Mouse (Mus musculus) thymus, adult 2 months (tissue): ENCODE results near the gene Lhx9.

Experiments used
- CTCF ChIP-seq: fragments of 200-500 bp; IDR thresholded peaks from 2 replicates; pipeline ENCODE4 v1.5.1; 2012; ENCODE audit warnings: mild to moderate bottlenecking, control low read depth, low read length, moderate library complexity, borderline replicate concordance; ENCODE audit not compliant: control insufficient read depth, poor library complexity, insufficient read depth; ENCODE audit errors: extremely low read depth
- POLR2A ChIP-seq: fragments of 200-500 bp; IDR thresholded peaks from 2 replicates; pipeline ENCODE4 v1.6.1; 2012; ENCODE audit warnings: mild to moderate bottlenecking, low read length, control low read depth, moderate library complexity; ENCODE audit not compliant: control insufficient read depth, poor library complexity, insufficient read depth; ENCODE audit errors: extremely low read depth

- TF ChIP-seq CTCF = no peak
- no peak for TF ChIP-seq POLR2A
Measured at GRCm38 (mm10) chr1:138839809-138840430, 8.5 kb downstream of the Lhx9 start.
